Mouse (Mus musculus) heart, postnatal 0 days (tissue): ENCODE measurements around the gene Vamp1. TPM values are rescaled to one million over a fixed set of nuclear protein-coding genes. Genes with fewer than 3 reads are reported as not detected.

Experiments
- ATAC-seq: fragments of 200-750 bp; cut with Nextera tagmentation; 2 replicates; pipeline ENCODE4 v1.8.0; 2017; ENCODE audit warnings: low read depth, moderate number of reproducible peaks, moderate library complexity; ENCODE audit not compliant: insufficient read depth
- DNase-seq: peaks from one replicate; pipeline ENCODE4 v3.0.0-alpha.2; 2016; ENCODE audit warnings: low spot score
- H3K27ac ChIP-seq: fragments of 300-500 bp; sonication (generic); 2 replicates; pipeline ENCODE4 v1.5.1; 2014; ENCODE audit warnings: low read depth, mild to moderate bottlenecking
- H3K27me3 ChIP-seq: fragments of 300-500 bp; sonication (generic); 2 replicates; pipeline ENCODE4 v1.6.1; 2014; ENCODE audit warnings: low read length, mixed read lengths; ENCODE audit not compliant: control insufficient read depth, insufficient read depth
- H3K36me3 ChIP-seq: fragments of 300-500 bp; sonication (generic); replicated peaks from 2 replicates; pipeline ENCODE4 v1.6.1; 2014; ENCODE audit warnings: low read length, mixed read lengths; ENCODE audit not compliant: control insufficient read depth, insufficient read depth
- H3K4me1 ChIP-seq: fragments of 300-500 bp; sonication (generic); 2 replicates; pipeline ENCODE4 v1.6.1; 2014; ENCODE audit warnings: antibody characterized with exemption; ENCODE audit not compliant: control insufficient read depth, insufficient read depth
- H3K4me2 ChIP-seq: fragments of 300-500 bp; sonication (generic); 2 replicates; pipeline ENCODE4 v1.6.1; 2014; ENCODE audit warnings: low read depth, mild to moderate bottlenecking, low read length, moderate library complexity
- H3K4me3 ChIP-seq: fragments of 300-500 bp; sonication (generic); 2 replicates; pipeline ENCODE4 v1.5.1; 2014; ENCODE audit warnings: low read depth, low read length
- H3K9ac ChIP-seq: fragments of 300-500 bp; sonication (generic); replicated peaks from 2 replicates; pipeline ENCODE4 v1.6.1; 2014; ENCODE audit warnings: low read depth, low read length, mixed read lengths
- H3K9me3 ChIP-seq: fragments of 300-500 bp; sonication (generic); replicated peaks from 2 replicates; pipeline ENCODE4 v1.6.1; 2016; ENCODE audit warnings: low read length; ENCODE audit not compliant: control insufficient read depth
- CTCF ChIP-seq: IDR thresholded peaks from 2 replicates; pipeline ENCODE4 v1.5.1; 2016; ENCODE audit warnings: antibody characterized with exemption, control low read depth, low read depth
- EP300 ChIP-seq: IDR thresholded peaks from 2 replicates; pipeline ENCODE4 v1.6.1; 2016; ENCODE audit warnings: antibody characterized with exemption, low read depth
- WGBS: fragments of 180-500 bp; shearing (Covaris S2); extraction: QIAGEN DNeasy Blood & Tissue Kit; methylation state at CpG from one replicate; pipeline ENCODE4 v1.1.7; 2014; 5-methylcytosine and 5-hydroxymethylcytosine counted together
- polyA plus RNA-seq: library from polyadenylated mRNA; unstranded; fragments of >200 nt; fragmentation: Nextera tagmentation; extraction: Ambion mirVana; gene quantifications from 2 replicates; pipeline ENCODE4 v1.2.1, GENCODE M21; 2015
- total RNA-seq: library from RNA; depleted of rRNA; stranded (reverse); fragments of >200 nt; gene quantifications from 2 replicates; pipeline ENCODE4 v1.2.3, GENCODE M21; 2014; ENCODE audit warnings: low replicate concordance

Vamp1 gene
- total and polyA plus RNA-seq, 2 experiments from 2014 or later: 3.6 to 5.4 TPM

- Histone ChIP-seq H3K4me1 (peaks cover 13% of the 10 kb centered on the region; the same call in 1 of the 2 replicates), H3K9me3 (no peaks in the 10 kb centered on the region), H3K9ac (no peak overlapping the region), H3K4me3 (no peak overlapping the region), H3K4me2 (no peak overlapping the region), H3K27ac (no peak overlapping the region), H3K36me3 (peaks cover 25% of the 10 kb centered on the region), H3K27me3 (no peaks in the 10 kb centered on the region)
- DNase-seq (no peak), ATAC-seq (no peak)
- no peak for TF ChIP-seq CTCF
- no peak for TF ChIP-seq EP300
- WGBS: 30% methylated on average over 1 of the region's 1 CpGs
These were observed 19.7 kb upstream of the Vamp1 start for GRCm38 (mm10) chr6:125195541-125196075.

- ATAC-seq: no peak
- no peak overlapping the region for H3K4me3 ChIP-seq
- WGBS: 70% methylated on average over 3 of the region's 3 CpGs
These were observed 19.1 kb upstream of the Vamp1 start for GRCm38 (mm10) chr6:125196301-125196700.

GRCm38 (mm10) chr6:125197166-125197565 is 18.2 kb upstream of the Vamp1 start:
- peaks cover 10% of the 10 kb centered on the region; the same call in 1 of the 2 replicates for H3K4me1 ChIP-seq
- H3K9me3 ChIP-seq: no peaks in the 10 kb centered on the region
- no peak overlapping the region for H3K9ac ChIP-seq
- no peak overlapping the region for H3K4me3 ChIP-seq
- DNase-seq (no peak), ATAC-seq (no peak)
- H3K27me3 ChIP-seq: no peaks in the 10 kb centered on the region
- TF ChIP-seq CTCF: no peak
- TF ChIP-seq EP300: no peak
- no peak overlapping the region for H3K27ac ChIP-seq
- 86% methylated on average over 5 of the region's 5 CpGs for WGBS
- H3K4me2 ChIP-seq: no peak overlapping the region
- peaks cover 25% of the 10 kb centered on the region for H3K36me3 ChIP-seq

More at GRCm38 (mm10) chr6:125196301-125196700, 19.1 kb upstream of the Vamp1 start:
- H3K4me2 ChIP-seq: no peak overlapping the region
- peaks cover 10% of the 10 kb centered on the region; the same call in 1 of the 2 replicates for H3K4me1 ChIP-seq
- H3K27me3 ChIP-seq: no peaks in the 10 kb centered on the region
- H3K27ac ChIP-seq: no peak overlapping the region
- H3K9me3 ChIP-seq: no peaks in the 10 kb centered on the region
- TF ChIP-seq CTCF: no peak
- H3K36me3 ChIP-seq: peaks cover 25% of the 10 kb centered on the region
- no peak for DNase-seq
- H3K9ac ChIP-seq: no peak overlapping the region

GRCm38 (mm10) chr6:125210436-125210835 is 4.9 kb upstream of the Vamp1 start:
- H3K27me3 ChIP-seq: no peaks in the 10 kb centered on the region
- no peak overlapping the region for H3K27ac ChIP-seq
- ATAC-seq (no peak), DNase-seq (no peak)
- H3K4me2 ChIP-seq: no peak overlapping the region
- no peaks in the 10 kb centered on the region for H3K36me3 ChIP-seq
- no peak overlapping the region for H3K9ac ChIP-seq
- H3K4me1 ChIP-seq: no peaks in the 10 kb centered on the region
- no peaks in the 10 kb centered on the region for H3K9me3 ChIP-seq
- TF ChIP-seq CTCF: no peak; the same call in 1 of the 2 replicates
- no peak overlapping the region for H3K4me3 ChIP-seq
- 78% methylated on average over 1 of the region's 1 CpGs for WGBS

- no peak for TF ChIP-seq EP300
- no peaks in the 10 kb centered on the region for H3K27me3 ChIP-seq
- no peaks in the 10 kb centered on the region for H3K9me3 ChIP-seq
- H3K4me1 ChIP-seq: peaks cover 13% of the 10 kb centered on the region; the same call in 1 of the 2 replicates
- 18% methylated on average over 2 of the region's 2 CpGs for WGBS
- no peak overlapping the region for H3K4me2 ChIP-seq
- no peak overlapping the region for H3K27ac ChIP-seq
- H3K9ac ChIP-seq: no peak overlapping the region
- DNase-seq: no peak
- no peak for ATAC-seq
- H3K4me3 ChIP-seq: no peak overlapping the region
- H3K36me3 ChIP-seq: no peaks in the 10 kb centered on the region
These were observed 2.7 kb upstream of the Vamp1 start for GRCm38 (mm10) chr6:125212621-125213020.

GRCm38 (mm10) chr6:125213129-125213528 is 2.2 kb upstream of the Vamp1 start:
- no peaks in the 10 kb centered on the region for H3K36me3 ChIP-seq
- H3K4me3 ChIP-seq: no peak overlapping the region
- H3K27ac ChIP-seq: no peak overlapping the region
- no peak overlapping the region for H3K9ac ChIP-seq
- peaks cover 13% of the 10 kb centered on the region; the same call in 1 of the 2 replicates for H3K4me1 ChIP-seq
- DNase-seq: no peak
- WGBS: 64% methylated on average over 6 of the region's 6 CpGs
- TF ChIP-seq EP300 (no peak), CTCF (no peak)
- no peak for ATAC-seq
- H3K9me3 ChIP-seq: no peaks in the 10 kb centered on the region
- H3K27me3 ChIP-seq: no peaks in the 10 kb centered on the region
- H3K4me2 ChIP-seq: no peak overlapping the region
